Mouse (Mus musculus) skeletal muscle tissue, postnatal 0 days (tissue): ENCODE data around the gene V1rd19. TPM values are rescaled to one million over a fixed set of nuclear protein-coding genes. Genes with fewer than 3 reads are reported as not detected.

Source experiments
- polyA plus RNA-seq: library from polyadenylated mRNA; unstranded; fragments of >200 nt; fragmentation: Nextera tagmentation; extraction: Ambion mirVana; gene quantifications from 2 replicates; pipeline ENCODE4 v1.2.1, GENCODE M21; 2015

The V1rd19 gene
- not detected in 2 replicates for polyA plus RNA-seq

GRCm38 (mm10) chr7:24001391-24001790 lies at the start of gene V1rd19:
TSS of gene V1rd19 (plus strand) at chr7:24001691.

DNA sequence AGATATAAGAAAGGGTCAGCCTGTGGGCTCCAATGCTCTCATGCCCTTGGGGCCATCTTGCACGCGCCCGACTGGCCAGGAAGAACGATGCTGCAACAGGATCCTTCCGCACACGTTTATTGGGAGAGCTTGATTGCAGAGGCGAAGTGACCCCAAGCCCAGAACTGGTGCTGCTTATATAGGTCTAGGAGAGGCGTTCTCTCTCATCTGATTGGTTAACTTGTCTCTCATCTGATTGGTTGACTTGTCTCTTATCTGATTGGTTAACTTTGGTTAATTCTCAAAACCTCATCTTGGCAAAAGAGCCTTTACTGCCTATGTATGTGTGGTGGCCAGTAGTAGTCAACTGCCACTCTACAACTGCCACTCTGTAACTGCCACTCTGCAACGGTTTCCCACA lies 27.2 kb upstream of the V1rd19 start, which contains the start of gene Vmn1r181:
Vmn1r181 (plus strand) TSS at position 301 of the 400 bp plus-strand sequence.

DNA sequence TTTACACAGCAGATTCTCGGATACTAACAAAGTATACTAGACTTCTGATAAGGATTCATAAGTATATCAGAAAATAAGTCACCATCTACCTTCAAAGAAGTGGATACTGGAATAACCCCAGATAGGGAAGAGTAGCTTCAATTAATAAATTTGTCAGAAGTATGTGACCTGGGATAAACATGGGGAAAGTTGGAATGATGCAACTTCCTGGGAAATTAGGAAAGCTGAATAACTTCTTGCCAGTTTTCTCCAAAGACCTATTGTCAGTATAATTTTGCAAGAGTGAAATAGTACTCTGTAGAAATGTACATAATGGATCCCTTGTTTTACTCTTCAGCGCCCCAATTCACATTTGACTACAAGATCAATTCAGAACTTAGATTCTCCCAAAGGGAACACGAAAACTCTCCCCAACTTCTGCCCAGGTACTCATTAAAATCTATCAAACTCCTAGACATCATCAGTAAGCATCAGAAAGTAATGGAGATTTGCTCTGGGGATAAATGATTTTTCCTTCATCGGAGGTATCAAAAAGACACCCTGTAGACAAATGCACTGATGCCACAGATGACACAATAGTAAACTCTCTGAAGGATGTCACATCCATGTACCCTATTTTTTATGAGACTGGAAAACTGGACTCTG lies 51.3 kb downstream of the V1rd19 start, which contains the start of gene Vmn1r183:
Vmn1r183 (plus strand) TSS at position 595 of the 645 bp plus-strand sequence.

Other genes starting within 250 kb of the V1rd19 start
- not detected in 2 replicates for gene Vmn1r174, start 249.4 kb upstream of the V1rd19 start, polyA plus RNA-seq
- gene Vmn1r175, start 191.0 kb upstream of the V1rd19 start, polyA plus RNA-seq, result not detected in 2 replicates
- not detected in 2 replicates for gene Vmn1r176, start 164.3 kb upstream of the V1rd19 start, polyA plus RNA-seq
- gene Vmn1r177, start 135.2 kb upstream of the V1rd19 start, polyA plus RNA-seq, result not detected in 2 replicates
- gene Vmn1r178, start 109.7 kb upstream of the V1rd19 start, polyA plus RNA-seq, result not detected in 2 replicates
- gene Vmn1r179, start 74.7 kb upstream of the V1rd19 start, polyA plus RNA-seq, result not detected in 2 replicates
- gene Vmn1r180, start 51.1 kb upstream of the V1rd19 start, polyA plus RNA-seq, result not detected in 2 replicates
- gene Vmn1r181, start 27.1 kb upstream of the V1rd19 start, polyA plus RNA-seq, result not detected in 2 replicates
- gene Vmn1r183, start 51.6 kb downstream of the V1rd19 start, polyA plus RNA-seq, result not detected in 2 replicates
- 4.3 and 5.5 TPM in 2 replicates for gene Zfp180, start 80.2 kb downstream of the V1rd19 start, polyA plus RNA-seq
- gene Zfp112, start 110.6 kb downstream of the V1rd19 start, polyA plus RNA-seq, result 3.9 and 4.4 TPM in 2 replicates
- gene Zfp235, start 132.5 kb downstream of the V1rd19 start, polyA plus RNA-seq, result 6.6 and 7.2 TPM in 2 replicates
- 0.57 and 0.59 TPM in 2 replicates for gene Zfp114, start 173.4 kb downstream of the V1rd19 start, polyA plus RNA-seq
- 2.2 and 2.8 TPM in 2 replicates for gene Zfp111, start 209.8 kb downstream of the V1rd19 start, polyA plus RNA-seq
- 0.95 and 1.2 TPM in 2 replicates for gene Zfp109, start 235.9 kb downstream of the V1rd19 start, polyA plus RNA-seq